Mouse (Mus musculus): Measurements from ENCODE around the gene Dock8.

DNA sequence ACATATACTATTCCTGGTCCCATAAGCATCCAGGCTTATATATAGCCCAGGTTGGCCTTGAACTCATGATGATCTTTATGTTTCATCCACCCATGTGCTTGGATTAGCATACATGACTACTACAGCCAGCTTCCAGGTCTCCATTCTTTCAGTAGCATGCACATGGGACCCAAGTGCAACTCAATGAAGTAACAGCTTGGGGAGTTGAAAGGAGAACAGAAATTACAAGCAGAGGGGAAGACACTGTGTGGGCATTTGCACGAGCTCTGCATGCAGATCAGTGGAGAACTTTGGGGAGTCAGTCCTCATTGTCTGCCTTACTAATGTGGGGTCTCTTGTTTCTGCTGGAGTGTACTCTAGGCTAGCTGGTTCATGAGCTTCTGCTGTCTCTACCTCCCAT lies 7.4 kb downstream of the Dock8 start:
- TF ChIP-seq MAFK (IDR thresholded peaks at IDR 0.05; ENCODE audit: insufficient read depth, low read depth, low read length), result no peak
- TF ChIP-seq CHD2 (IDR thresholded peaks at IDR 0.05; ENCODE audit: low read depth, low read length), result no peak

Data from ES-E14 (cell line).